Mouse (Mus musculus) MEL (cell line): ENCODE results near the gene Prm2. TPM values are rescaled to one million over a fixed set of nuclear protein-coding genes. Genes with fewer than 3 reads are reported as not detected.

Source experiments
- DNase-seq: peaks from one replicate; pipeline ENCODE4 v3.0.0; 2011; ENCODE audit warnings: low read depth, low spot score
- H3K27ac ChIP-seq: 2 replicates; pipeline ENCODE4 v1.5.1; 2012; ENCODE audit warnings: low read depth, mild to moderate bottlenecking, control low read depth, low read length, moderate library complexity; ENCODE audit not compliant: control insufficient read depth
- H3K27me3 ChIP-seq, 2 experiments: fragments of 150-350 bp in 1 of 2; sonication (generic) in 1 of 2; 2 replicates each; pipeline ENCODE4 v1.6.1; 2012; ENCODE audit warnings: low read length in 2 of 2, mild to moderate bottlenecking in 2 of 2, improper control_type of control experiment in 1 of 2, moderate library complexity in 1 of 2; ENCODE audit not compliant: insufficient read depth in 2 of 2, control insufficient read depth in 1 of 2
- H3K36me3 ChIP-seq, 2 experiments: 2 replicates each; pipeline ENCODE4 v1.6.1; 2012 to 2014; ENCODE audit warnings: low read length in 2 of 2, improper control_type of control experiment in 1 of 2, inconsistent platforms in 1 of 2, mild to moderate bottlenecking in 1 of 2; ENCODE audit not compliant: insufficient read depth in 2 of 2, control insufficient read depth in 1 of 2
- H3K4me1 ChIP-seq, 2 experiments: fragments of 150-350 bp in 1 of 2; sonication (generic) in 1 of 2; 2 replicates each; pipeline ENCODE4 v1.6.1; 2012; ENCODE audit warnings: low read length in 2 of 2, improper control_type of control experiment in 1 of 2, mild to moderate bottlenecking in 1 of 2; ENCODE audit not compliant: insufficient read depth in 2 of 2, control insufficient read depth in 1 of 2
- H3K4me3 ChIP-seq, 2 experiments: fragments of 150-350 bp in 1 of 2; sonication (generic) in 1 of 2; 2 replicates each; pipeline ENCODE4 v1.5.1; 2012; ENCODE audit warnings: low read depth in 2 of 2, low read length in 2 of 2, mild to moderate bottlenecking in 2 of 2, moderate library complexity in 2 of 2, control low read depth in 1 of 2, improper control_type of control experiment in 1 of 2; ENCODE audit not compliant: control insufficient read depth in 1 of 2, insufficient read depth in 1 of 2
- H3K79me2 ChIP-seq: 2 replicates; pipeline ENCODE4 v1.6.1; 2012; ENCODE audit warnings: mild to moderate bottlenecking, low read length, moderate library complexity; ENCODE audit not compliant: control insufficient read depth, poor library complexity, insufficient read depth
- H3K9ac ChIP-seq: 2 replicates; pipeline ENCODE4 v1.6.1; 2012; ENCODE audit warnings: low read depth, mild to moderate bottlenecking, control low read depth, low read length, moderate library complexity; ENCODE audit not compliant: control insufficient read depth, poor library complexity, severe bottlenecking
- H3K9me3 ChIP-seq: fragments of 150-350 bp; sonication (generic); replicated peaks from 2 replicates; pipeline ENCODE4 v1.6.1; 2012; ENCODE audit warnings: mild to moderate bottlenecking, low read length, improper control_type of control experiment, moderate library complexity; ENCODE audit not compliant: insufficient read depth
- CHD1 ChIP-seq: IDR thresholded peaks from 2 replicates; pipeline ENCODE4 v1.6.1; 2012; ENCODE audit warnings: low read depth, mild to moderate bottlenecking, inconsistent platforms, low read length, improper control_type of control experiment
- E2F4 ChIP-seq: IDR thresholded peaks from 2 replicates; pipeline ENCODE4 v1.6.1; 2011; ENCODE audit warnings: low read depth, low read length, improper control_type of control experiment, borderline replicate concordance
- ETS1 ChIP-seq: IDR thresholded peaks from 2 replicates; pipeline ENCODE4 v1.6.1; 2012; ENCODE audit warnings: low read depth, mild to moderate bottlenecking, inconsistent platforms, low read length, improper control_type of control experiment, moderate library complexity
- GABPA ChIP-seq: IDR thresholded peaks from 2 replicates; pipeline ENCODE4 v1.6.1; 2012; ENCODE audit warnings: low read depth, mild to moderate bottlenecking, inconsistent platforms, low read length, improper control_type of control experiment, moderate library complexity
- HCFC1 ChIP-seq: IDR thresholded peaks from 2 replicates; pipeline ENCODE4 v1.6.1; 2012; ENCODE audit warnings: low read depth, mild to moderate bottlenecking, inconsistent platforms, low read length, improper control_type of control experiment, moderate library complexity
- JUND ChIP-seq: IDR thresholded peaks from 2 replicates; pipeline ENCODE4 v1.6.1; 2011; ENCODE audit warnings: low read depth, mild to moderate bottlenecking, improper control_type of control experiment, low read length
- MAFK ChIP-seq: IDR thresholded peaks from 2 replicates; pipeline ENCODE4 v1.6.1; 2011; ENCODE audit warnings: low read depth, mild to moderate bottlenecking, low read length, improper control_type of control experiment, borderline replicate concordance
- MEF2A ChIP-seq: IDR thresholded peaks from 2 replicates; pipeline ENCODE4 v1.6.1; 2014; ENCODE audit warnings: low read depth, mild to moderate bottlenecking, inconsistent platforms, low read length, improper control_type of control experiment; ENCODE audit not compliant: poor library complexity, insufficient replicate concordance, severe bottlenecking; ENCODE audit errors: extremely low read depth
- MYB ChIP-seq: IDR thresholded peaks from 2 replicates; pipeline ENCODE4 v1.6.1; 2011; ENCODE audit warnings: mild to moderate bottlenecking, low read depth, low read length, improper control_type of control experiment
- NELFE ChIP-seq: IDR thresholded peaks from 2 replicates; pipeline ENCODE4 v1.6.1; 2011; ENCODE audit warnings: low read depth, low read length, improper control_type of control experiment
- NRF1 ChIP-seq: IDR thresholded peaks from 2 replicates; pipeline ENCODE4 v1.6.1; 2014; ENCODE audit warnings: low read depth, mild to moderate bottlenecking, inconsistent platforms, low read length, improper control_type of control experiment, moderate library complexity; ENCODE audit not compliant: poor library complexity, insufficient read depth, severe bottlenecking
- POLR2A ChIP-seq, 2 experiments: IDR thresholded peaks; 2 replicates each; pipeline ENCODE4 v1.6.1; 2011 to 2012; ENCODE audit warnings: low read length in 2 of 2, mild to moderate bottlenecking in 2 of 2, control low read depth in 1 of 2, improper control_type of control experiment in 1 of 2, low read depth in 1 of 2, moderate library complexity in 1 of 2; ENCODE audit not compliant: control insufficient read depth in 1 of 2, insufficient read depth in 1 of 2, poor library complexity in 1 of 2
- POLR2AphosphoS5 ChIP-seq: IDR thresholded peaks from 2 replicates; pipeline ENCODE4 v1.6.1; 2012; ENCODE audit warnings: low read depth, borderline replicate concordance, mild to moderate bottlenecking, inconsistent platforms, low read length, moderate library complexity, mixed read lengths
- SIN3A ChIP-seq: IDR thresholded peaks from 2 replicates; pipeline ENCODE4 v1.6.1; 2012; ENCODE audit warnings: low read length, improper control_type of control experiment, inconsistent platforms
- TBP ChIP-seq: IDR thresholded peaks from 2 replicates; pipeline ENCODE4 v1.8.0; 2011; ENCODE audit warnings: low read depth, low read length, improper control_type of control experiment
- USF1 ChIP-seq: IDR thresholded peaks from 2 replicates; pipeline ENCODE4 v1.6.1; 2014; ENCODE audit warnings: low read depth, mild to moderate bottlenecking, inconsistent platforms, low read length, improper control_type of control experiment, moderate library complexity
- ZMIZ1 ChIP-seq: IDR thresholded peaks from 2 replicates; pipeline ENCODE4 v1.6.1; 2012; ENCODE audit warnings: low read depth, mild to moderate bottlenecking, inconsistent platforms, low read length, improper control_type of control experiment, moderate library complexity
- polyA plus RNA-seq, 2 experiments: library from polyadenylated mRNA; stranded (reverse) in 1 of 2; unstranded in 1 of 2; fragments of >175 nt in 1 of 2; fragments of >200 nt in 1 of 2; gene quantifications; 2 replicates each; pipeline versions ENCODE4 v1.2.1 to v1.2.4; 2012; ENCODE audit warnings: low replicate concordance in 2 of 2, low read depth in 1 of 2; ENCODE audit not compliant: insufficient read length in 2 of 2, insufficient read depth in 1 of 2, missing spikeins in 1 of 2
- total RNA-seq: library from RNA; depleted of rRNA; stranded (reverse); fragments of 300-350 nt; gene quantifications from 2 replicates; pipeline ENCODE4 v1.2.3, GENCODE M21; 2012

Gene Prm2
- total and polyA plus RNA-seq, 3 experiments = not detected

DNA sequence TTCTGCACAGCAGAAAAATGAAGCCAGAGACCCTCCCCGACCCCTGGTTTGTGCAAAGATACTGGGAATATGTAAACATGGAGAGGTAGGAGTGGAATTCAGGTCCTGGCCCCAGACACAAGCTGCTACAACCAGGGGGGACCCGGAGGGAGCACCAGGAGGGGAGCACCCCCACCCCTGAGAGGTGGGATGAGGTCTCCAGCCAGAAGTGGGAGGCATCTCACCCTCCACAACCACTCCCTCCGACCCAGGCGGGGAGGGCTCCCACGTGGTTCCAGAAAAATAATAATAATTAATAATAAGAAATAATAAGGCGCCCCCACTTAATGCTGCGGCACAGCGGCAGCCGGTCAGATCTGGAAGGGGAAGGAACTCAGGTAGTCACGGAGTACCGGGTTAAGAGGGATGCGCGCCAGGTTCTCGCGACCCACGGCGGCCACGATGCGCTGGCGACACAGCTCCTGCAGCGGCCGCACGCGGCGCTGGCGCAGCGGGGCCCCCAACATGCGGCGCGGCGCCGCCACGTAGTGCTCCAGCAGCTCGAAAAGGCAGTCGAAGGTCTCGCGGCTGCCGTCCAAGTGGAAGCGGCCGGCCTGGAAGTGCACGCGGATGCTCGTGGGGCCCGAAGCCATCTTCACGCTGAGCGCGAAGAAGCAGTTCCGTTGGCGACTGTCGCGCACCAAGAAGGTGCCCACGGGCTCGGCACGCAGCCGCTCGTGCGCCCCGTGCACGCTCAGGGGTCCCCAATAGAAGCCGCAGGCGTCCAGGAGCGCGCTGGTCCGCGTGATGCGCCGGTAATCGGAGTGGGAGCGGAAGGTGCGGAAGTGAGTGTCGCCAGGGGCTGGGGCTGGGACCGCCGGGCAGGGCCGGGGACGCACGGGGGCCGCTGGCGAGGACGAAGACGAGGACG lies 11.8 kb downstream of the Prm2 start:
- peaks cover 0 to 3% of the 10 kb centered on the region in 2 experiments; a peak in 1 of 4 replicates for H3K4me1 ChIP-seq
- no peak for TF ChIP-seq POLR2AphosphoS5
- H3K27me3 ChIP-seq = peaks cover 0 to 4% of the 10 kb centered on the region in 2 experiments; a peak in 2 of 4 replicates
- no peaks in the 10 kb centered on the region; the same call in 1 of the 2 replicates for H3K79me2 ChIP-seq
- no peaks in the 10 kb centered on the region for H3K9me3 ChIP-seq
- no peaks in the 10 kb centered on the region for H3K36me3 ChIP-seq
- H3K9ac ChIP-seq = peak overlapping the region; percentile 56
- peak overlapping the region; percentile 70 to 95; a peak in 3 of 4 replicates for H3K4me3 ChIP-seq
- no peak for DNase-seq
- H3K27ac ChIP-seq = no peak overlapping the region

DNA sequence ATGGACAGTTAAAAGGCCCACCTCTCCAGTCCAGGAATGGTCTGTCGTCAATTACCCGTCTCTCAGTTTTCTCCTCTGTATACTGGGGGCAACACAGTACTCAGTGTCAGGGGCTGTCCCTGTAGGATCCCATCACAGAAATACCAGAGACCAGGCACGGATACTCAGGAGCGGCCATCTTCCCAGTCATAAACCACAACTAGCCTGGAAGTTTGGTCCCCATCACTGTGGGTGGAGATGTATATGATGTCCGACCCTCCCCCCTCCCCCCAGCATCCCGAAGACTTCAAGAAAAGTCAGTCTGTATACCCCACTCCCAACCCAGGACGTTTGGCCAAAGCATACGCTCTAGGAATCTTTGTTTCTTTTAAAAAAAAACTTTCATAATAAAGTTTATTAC lies 12.5 kb downstream of the Prm2 start:
- peaks cover 0 to 3% of the 10 kb centered on the region in 2 experiments; a peak in 1 of 4 replicates for H3K4me1 ChIP-seq
- H3K9ac ChIP-seq = no peak overlapping the region
- TF ChIP-seq TBP = no peak
- no peak for TF ChIP-seq ZMIZ1
- no peak for TF ChIP-seq CHD1
- no peak for TF ChIP-seq ETS1
- TF ChIP-seq NELFE = no peak
- no peak for TF ChIP-seq MYB
- no peak for TF ChIP-seq USF1
- no peak for TF ChIP-seq MEF2A
- H3K27me3 ChIP-seq = peaks cover 0 to 4% of the 10 kb centered on the region in 2 experiments; a peak in 3 of 4 replicates
- H3K9me3 ChIP-seq = no peaks in the 10 kb centered on the region
- DNase-seq = no peak
- H3K79me2 ChIP-seq = no peaks in the 10 kb centered on the region; the same call in 1 of the 2 replicates
- H3K4me3 ChIP-seq = no peak overlapping the region
- H3K36me3 ChIP-seq = no peaks in the 10 kb centered on the region
- H3K27ac ChIP-seq = no peak overlapping the region

DNA sequence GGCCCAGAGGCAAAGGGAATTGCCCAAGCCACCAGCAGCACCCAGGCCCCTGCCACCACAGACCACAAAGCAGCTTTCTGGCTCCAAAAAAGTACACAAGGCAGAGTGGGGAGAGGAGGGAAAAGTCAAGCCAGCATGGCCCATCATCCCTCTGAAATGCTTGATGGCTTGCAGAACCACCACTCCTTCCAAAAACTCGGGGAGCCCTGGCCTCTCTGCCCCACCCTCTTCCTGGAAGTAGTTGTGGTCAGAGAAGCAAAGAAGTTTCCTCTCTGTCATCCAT lies 12.8 kb downstream of the Prm2 start:
- Histone ChIP-seq H3K36me3 (no peaks in the 10 kb centered on the region), H3K27me3 (peaks cover 0 to 4% of the 10 kb centered on the region in 2 experiments; a peak in 3 of 4 replicates), H3K27ac (no peak overlapping the region), H3K4me1 (peaks cover 0 to 3% of the 10 kb centered on the region in 2 experiments; a peak in 1 of 4 replicates), H3K9me3 (no peaks in the 10 kb centered on the region), H3K4me3 (no peak overlapping the region), H3K9ac (no peak overlapping the region), H3K79me2 (no peaks in the 10 kb centered on the region; the same call in 1 of the 2 replicates)
- DNase-seq = no peak
- TF ChIP-seq GABPA (no peak), NRF1 (no peak), SIN3A (no peak), ETS1 (no peak), MAFK (no peak), TBP (no peak), JUND (no peak), HCFC1 (no peak), E2F4 (no peak), POLR2A (IDR thresholded peaks at IDR 0.05; ENCODE audit: control insufficient read depth in 1 of 2, insufficient read depth in 1 of 2, low read depth in 1 of 2, low read length in 2 of 2, poor library complexity in 1 of 2) (no peak)
